Mouse (Mus musculus): ENCODE measurements around the gene Swi5.

- TF ChIP-seq CTCF (IDR thresholded peaks at IDR 0.05; ENCODE audit: insufficient read depth, low read depth, low read length) (no peak), POLR2A (IDR thresholded peaks at IDR 0.05; ENCODE audit: insufficient read depth, low read depth, low read length) (no peak)
Observed at GRCm38 (mm10) chr2:32252658-32253057, 35.2 kb downstream of the Swi5 start.
